Mouse (Mus musculus): ENCODE data around the gene Gnai1.

The Gnai1 gene

DNA sequence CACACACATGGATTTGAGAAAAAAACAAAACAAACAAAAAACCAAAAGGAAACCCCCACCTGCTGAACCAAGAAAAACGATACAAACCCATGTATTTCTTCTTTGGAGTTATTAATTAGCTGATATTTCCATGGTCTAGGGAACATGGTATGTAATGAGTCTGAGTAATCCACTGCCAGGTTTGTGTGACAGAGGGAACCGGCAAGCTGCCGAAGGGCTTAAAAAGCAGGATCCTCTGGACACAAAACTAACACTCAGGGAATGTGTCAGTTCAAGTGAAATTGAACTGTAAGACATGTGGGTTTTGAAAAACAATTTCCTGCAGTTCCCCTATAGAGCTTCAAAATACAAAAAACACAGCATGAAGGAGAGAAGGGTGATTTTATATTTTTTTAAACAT, 72.1 kb downstream of the Gnai1 start:
- DNase-seq (ENCODE audit: low read depth, low spot score): no peak

DNA sequence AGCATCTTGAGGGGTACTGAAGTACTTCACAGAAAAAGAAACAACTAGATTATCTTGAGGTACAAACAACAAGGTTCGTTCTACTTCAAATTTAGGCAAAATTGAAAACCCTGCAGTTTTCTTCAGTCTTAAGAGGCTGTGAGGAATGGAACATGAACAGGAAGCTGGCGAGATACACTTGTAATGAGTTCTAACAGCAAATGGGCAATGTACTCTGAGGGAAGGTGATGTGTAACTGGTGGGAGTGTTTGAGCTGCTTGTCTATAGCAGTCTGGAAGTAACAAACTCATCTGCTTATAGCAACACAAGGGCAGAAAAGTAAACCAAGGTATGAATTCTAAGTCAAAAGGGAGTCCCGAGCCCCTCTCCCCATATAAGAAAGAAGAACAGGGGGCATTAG, 78.1 kb downstream of the Gnai1 start:
- DNase-seq (ENCODE audit: low read depth, low spot score): no peak

DNA sequence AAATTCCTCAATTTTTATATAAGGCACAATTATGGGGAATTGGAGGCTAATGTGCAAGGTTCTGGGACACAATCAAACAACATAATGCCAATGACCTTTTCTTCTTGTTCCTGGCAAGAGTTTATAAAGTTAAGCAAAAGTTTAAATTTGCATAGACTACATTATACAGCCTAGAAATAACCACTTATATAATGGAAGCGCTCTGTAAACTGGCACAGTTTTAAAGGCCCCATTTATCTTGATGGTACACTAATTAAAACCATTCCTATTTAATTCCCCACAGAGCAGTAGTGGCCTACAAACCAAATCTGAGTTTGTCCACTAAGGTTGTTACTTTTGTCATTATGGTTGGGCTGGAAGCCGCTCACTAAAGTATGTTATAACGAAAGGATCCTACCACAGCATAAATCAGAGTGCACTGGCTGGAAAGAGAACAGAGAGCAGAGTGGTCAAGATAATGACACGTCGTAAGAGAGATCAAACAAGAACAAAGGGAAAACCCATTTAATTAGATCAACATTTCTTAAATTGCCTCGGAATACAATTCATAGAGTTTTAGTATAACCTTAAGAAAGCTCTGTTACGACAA, 85.7 kb downstream of the Gnai1 start:
- DNase-seq (ENCODE audit: low read depth, low spot score): peak; percentile 7

DNA sequence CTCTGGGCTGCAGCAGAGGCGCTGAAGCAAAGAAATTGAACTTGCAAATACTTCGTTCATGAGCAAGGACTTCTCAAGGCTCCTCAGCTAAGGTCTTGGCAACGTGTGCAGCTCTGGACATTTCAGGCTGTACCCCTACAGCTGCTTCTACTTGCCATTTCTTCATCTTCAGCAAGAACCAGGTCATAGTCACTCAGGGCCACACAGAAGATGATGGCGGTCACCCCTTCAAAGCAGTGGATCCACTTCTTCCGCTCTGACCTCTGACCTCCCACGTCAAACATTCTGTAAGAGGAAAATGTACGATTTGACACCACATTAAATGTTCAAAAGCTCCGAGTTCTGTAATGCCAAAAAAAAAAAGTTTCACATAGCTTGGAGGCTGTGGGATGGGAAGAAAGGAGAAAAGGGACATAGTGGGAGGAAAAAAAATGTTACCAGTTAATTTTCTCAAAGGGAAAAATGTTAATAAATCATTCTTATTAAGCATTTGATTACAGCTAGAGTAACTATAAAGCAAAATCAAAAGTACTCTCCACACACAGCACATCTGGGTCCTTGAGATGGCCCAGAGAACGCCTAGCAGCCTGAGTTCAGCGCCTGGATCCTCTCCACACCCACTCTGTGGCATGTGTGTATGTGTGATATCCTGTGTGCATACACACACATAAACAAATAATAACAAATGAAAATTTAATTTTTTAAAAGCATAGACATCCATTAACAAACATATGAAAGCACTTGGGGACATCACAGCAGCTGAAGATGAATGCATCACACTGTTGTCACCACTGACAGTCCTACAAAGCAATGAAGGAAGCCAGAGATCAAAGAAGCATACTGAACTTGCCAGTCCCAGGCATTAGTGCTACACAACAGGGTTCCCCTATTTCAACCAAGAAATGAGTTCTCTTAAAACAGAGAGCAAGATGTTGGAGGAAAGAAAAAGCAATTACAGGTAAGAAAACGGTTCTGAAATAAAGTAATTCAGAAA, 86.6 kb downstream of the Gnai1 start:
- DNase-seq (ENCODE audit: low read depth, low spot score): no peak

DNA sequence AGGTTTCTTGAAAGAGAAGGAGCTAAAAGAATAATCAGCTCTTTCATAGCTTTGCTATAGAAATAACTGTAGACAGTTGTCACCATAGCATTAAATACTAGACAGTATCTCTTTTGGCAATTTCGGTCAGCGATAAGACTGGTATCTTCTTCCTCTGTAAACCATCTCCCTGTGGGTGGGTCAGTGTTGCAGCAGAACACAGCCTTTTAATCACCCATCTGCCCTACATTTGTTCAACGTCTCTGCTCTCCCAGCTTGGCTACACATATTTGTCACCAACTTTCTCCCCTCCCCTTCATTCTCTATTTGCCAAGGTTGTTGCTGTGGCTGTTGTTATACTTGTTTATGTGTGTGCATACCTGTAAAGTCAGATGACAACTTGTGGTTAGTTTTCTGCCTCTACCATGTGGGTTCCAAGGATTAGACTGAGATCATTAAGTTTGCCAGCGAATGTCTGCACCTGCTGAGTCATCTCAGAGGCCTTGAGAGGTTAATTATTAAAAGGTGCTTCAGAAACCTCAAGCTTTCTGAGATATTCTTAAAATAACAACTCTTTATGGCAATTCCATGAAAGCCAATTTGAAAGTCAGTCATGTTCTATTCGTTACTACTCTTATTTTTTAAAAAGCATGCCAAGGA, 109.7 kb downstream of the Gnai1 start:
- no peak for DNase-seq (ENCODE audit: low read depth, low spot score)

DNA sequence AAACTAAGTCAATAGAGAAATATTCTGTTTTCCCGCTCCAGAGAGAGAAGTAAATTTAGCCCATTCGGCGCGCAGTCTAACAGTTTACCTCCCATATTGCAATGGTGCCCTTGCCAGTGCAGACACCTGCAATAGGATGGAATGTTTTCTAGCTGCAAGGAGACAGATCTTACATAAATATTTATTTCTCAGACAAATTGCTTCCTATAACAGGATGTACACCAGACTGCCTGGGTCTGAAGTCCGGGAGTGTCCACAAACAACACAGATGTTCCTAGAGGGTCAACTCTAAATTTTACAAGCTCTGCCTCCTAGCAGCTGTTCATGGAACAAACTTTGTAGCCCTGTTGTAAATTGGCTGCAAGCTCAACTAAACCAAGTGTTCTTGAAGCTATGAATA, 111.0 kb downstream of the Gnai1 start:
- DNase-seq (ENCODE audit: low read depth, low spot score): no peak

GRCm38 (mm10) chr5:18229396-18229795, 130.8 kb downstream of the Gnai1 start:
- no peak for DNase-seq (ENCODE audit: low read depth, low spot score)

DNA sequence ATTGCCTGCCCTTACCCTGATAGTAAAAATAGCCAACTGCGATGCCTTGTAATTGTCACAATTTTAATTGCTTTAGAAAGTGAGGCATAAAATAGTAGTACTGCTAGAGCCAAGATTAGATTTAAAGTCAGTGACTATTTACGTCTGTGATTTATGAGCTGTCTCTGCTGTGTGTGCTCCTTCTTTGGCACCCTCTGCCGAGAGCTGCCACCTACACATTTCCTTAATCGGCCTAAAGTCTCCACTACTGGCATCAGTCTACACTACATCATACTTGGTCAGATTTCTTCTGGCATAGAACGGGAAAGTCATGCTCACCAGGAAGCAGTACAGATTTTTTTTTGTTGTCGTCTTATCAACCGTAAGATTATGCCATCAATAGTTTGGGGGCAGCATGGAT, 131.3 kb downstream of the Gnai1 start:
- no peak for DNase-seq (ENCODE audit: low read depth, low spot score)

- no peak for DNase-seq (ENCODE audit: low read depth, low spot score)
These were observed 139.3 kb downstream of the Gnai1 start for GRCm38 (mm10) chr5:18220873-18221272.

DNA sequence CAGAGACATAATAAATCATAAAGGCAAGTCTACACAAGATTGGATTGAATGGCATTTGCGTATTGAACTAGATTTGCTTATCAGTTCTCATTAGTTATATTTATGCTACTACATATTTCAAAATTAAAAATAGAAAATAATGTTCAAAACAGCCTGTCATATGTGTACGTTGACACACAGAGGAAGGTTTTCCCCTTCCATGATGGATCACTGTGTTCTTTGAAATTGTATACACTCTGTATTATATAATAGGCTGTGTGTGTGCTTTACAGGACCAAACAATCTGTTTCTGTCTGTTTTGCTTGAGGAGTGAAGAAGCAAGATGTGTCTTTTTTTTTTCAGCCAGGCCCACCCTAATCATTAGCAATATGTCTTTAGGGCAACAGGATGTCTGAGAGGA, 141.9 kb downstream of the Gnai1 start:
- no peak for DNase-seq (ENCODE audit: low read depth, low spot score)

DNA sequence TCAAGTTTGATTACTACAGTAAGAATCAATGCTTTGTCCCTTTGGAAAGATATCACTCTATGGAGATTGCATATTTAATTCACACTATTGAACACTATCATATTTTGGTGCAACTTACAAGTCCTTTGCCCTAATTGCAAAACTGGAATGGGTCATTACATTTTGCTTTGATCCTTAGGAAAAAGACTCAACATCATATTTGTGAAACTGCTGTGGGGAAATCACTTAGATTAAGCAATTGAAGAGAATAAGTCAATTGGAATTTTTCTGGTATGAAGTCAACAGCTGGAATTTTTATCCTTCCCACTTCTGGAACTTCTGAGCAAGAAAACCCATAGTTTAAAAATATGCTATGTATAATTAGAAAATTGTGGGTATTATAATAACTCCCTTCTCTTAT, 142.3 kb downstream of the Gnai1 start:
- DNase-seq (ENCODE audit: low read depth, low spot score): no peak
